Mouse (Mus musculus) myocyte (in vitro differentiated cells): ENCODE results near the gene Bcr. TPM values are rescaled to one million over a fixed set of nuclear protein-coding genes. Genes with fewer than 3 reads are reported as not detected.

Source experiments
- H3K27me3 ChIP-seq: one replicate; pipeline ENCODE4 v1.6.1; 2011; ENCODE audit not compliant: control insufficient read depth, insufficient read depth, insufficient read length
- H3K36me3 ChIP-seq: one replicate; pipeline ENCODE4 v1.6.1; 2011; ENCODE audit not compliant: control insufficient read depth, insufficient read depth
- H3K4me2 ChIP-seq: one replicate; pipeline ENCODE4 v1.6.1; 2011; ENCODE audit warnings: low read depth, control low read depth
- H3K4me3 ChIP-seq: one replicate; pipeline ENCODE4 v1.5.1; 2011; ENCODE audit warnings: mild to moderate bottlenecking, control low read depth, moderate library complexity
- H3K79me2 ChIP-seq: one replicate; pipeline ENCODE4 v1.6.1; 2011; ENCODE audit not compliant: control insufficient read depth, insufficient read depth
- H3ac ChIP-seq: one replicate; pipeline ENCODE4 v1.6.1; 2011; ENCODE audit not compliant: control insufficient read depth, insufficient read length
- CEBPB ChIP-seq: IDR thresholded peaks from 2 replicates; pipeline ENCODE4 v1.6.1; 2011; ENCODE audit warnings: mild to moderate bottlenecking, moderate library complexity; ENCODE audit not compliant: poor library complexity, insufficient read depth, severe bottlenecking
- E2F4 ChIP-seq: IDR thresholded peaks from one replicate; pipeline ENCODE4 v1.6.1; 2011; ENCODE audit warnings: mild to moderate bottlenecking, control low read depth, moderate library complexity; ENCODE audit not compliant: insufficient read depth
- MAX ChIP-seq: IDR thresholded peaks from one replicate; pipeline ENCODE4 v1.6.1; 2011; ENCODE audit warnings: low read depth, mild to moderate bottlenecking, control low read depth
- MYOD1 ChIP-seq, 3 experiments: IDR thresholded peaks; one replicate each; pipeline ENCODE4 v1.6.1; 2011; ENCODE audit warnings: control low read depth in 2 of 3, low read depth in 2 of 3, mild to moderate bottlenecking in 2 of 3, moderate library complexity in 1 of 3; ENCODE audit not compliant: insufficient read length in 2 of 3, control insufficient read depth in 1 of 3
- MYOG ChIP-seq, 3 experiments: IDR thresholded peaks; one replicate each; pipeline ENCODE4 v1.6.1; 2011; ENCODE audit warnings: control low read depth in 2 of 3, low read depth in 2 of 3, mild to moderate bottlenecking in 2 of 3; ENCODE audit not compliant: insufficient read length in 2 of 3, control insufficient read depth in 1 of 3, insufficient read depth in 1 of 3
- POLR2A ChIP-seq: IDR thresholded peaks from one replicate; pipeline ENCODE4 v1.6.1; 2011; ENCODE audit warnings: low read depth, mild to moderate bottlenecking, control low read depth, moderate library complexity; ENCODE audit not compliant: insufficient read length
- POLR2AphosphoS2 ChIP-seq: IDR thresholded peaks from one replicate; pipeline ENCODE4 v1.6.1; 2011; ENCODE audit warnings: low read depth, control low read depth; ENCODE audit not compliant: insufficient read length
- REST ChIP-seq: IDR thresholded peaks from one replicate; pipeline ENCODE4 v1.6.1; 2011; ENCODE audit warnings: mild to moderate bottlenecking, control low read depth, moderate library complexity; ENCODE audit not compliant: insufficient read depth, insufficient read length
- SRF ChIP-seq: IDR thresholded peaks from one replicate; pipeline ENCODE4 v1.6.1; 2011; ENCODE audit warnings: low read depth; ENCODE audit not compliant: control insufficient read depth, insufficient read length
- TCF12 ChIP-seq: IDR thresholded peaks from one replicate; pipeline ENCODE4 v1.6.1; 2011; ENCODE audit warnings: mild to moderate bottlenecking, control low read depth; ENCODE audit not compliant: poor library complexity, insufficient read depth, severe bottlenecking
- TCF3 ChIP-seq: IDR thresholded peaks from one replicate; pipeline ENCODE4 v1.6.1; 2011; ENCODE audit warnings: low read depth, control low read depth; ENCODE audit not compliant: insufficient read length
- USF1 ChIP-seq: IDR thresholded peaks from one replicate; pipeline ENCODE4 v1.6.1; 2011; ENCODE audit warnings: low read depth, mild to moderate bottlenecking, control low read depth, moderate library complexity
- polyA plus RNA-seq: library from polyadenylated mRNA; unstranded; fragments of >200 nt; fragmentation: generic; extraction: Trizol; gene quantifications from one replicate; pipeline ENCODE4 v1.2.1, GENCODE M21; 2012; ENCODE audit warnings: missing spikeins

The Bcr gene
- polyA plus RNA-seq, 1 experiment: 16.8 TPM

GRCm38 (mm10) chr10:75078174-75079128 is 18.1 kb downstream of the Bcr start:
- H3K4me3 ChIP-seq: no peak overlapping the region
- H3K79me2 ChIP-seq: peaks cover 36% of the 10 kb centered on the region
- TF ChIP-seq POLR2AphosphoS2 (no peak), REST (no peak), MYOG (IDR thresholded peaks at IDR 0.05; ENCODE audit: control insufficient read depth in 1 of 3, insufficient read depth in 1 of 3, insufficient read length in 2 of 3, low read depth in 2 of 3) (peak in 1 of 3 experiments; percentile 51), E2F4 (no peak), POLR2A (no peak), TCF12 (no peak), SRF (no peak), MYOD1 (IDR thresholded peaks at IDR 0.05; ENCODE audit: control insufficient read depth in 1 of 3, insufficient read length in 2 of 3, low read depth in 2 of 3) (peak in 2 of 3 experiments; percentile 3 to 27), TCF3 (no peak), USF1 (no peak), CEBPB (no peak), MAX (no peak)
- H3K27me3 ChIP-seq: no peaks in the 10 kb centered on the region
- no peak overlapping the region for H3K4me2 ChIP-seq
- no peaks in the 10 kb centered on the region for H3K36me3 ChIP-seq
- H3ac ChIP-seq: no peak overlapping the region

- no peak for TF ChIP-seq TCF3
- no peak for TF ChIP-seq MYOG (IDR thresholded peaks at IDR 0.05; ENCODE audit: control insufficient read depth in 1 of 3, insufficient read depth in 1 of 3, insufficient read length in 2 of 3, low read depth in 2 of 3)
- TF ChIP-seq E2F4: no peak
- TF ChIP-seq TCF12: no peak
- no peak for TF ChIP-seq REST
- no peak for TF ChIP-seq MYOD1 (IDR thresholded peaks at IDR 0.05; ENCODE audit: control insufficient read depth in 1 of 3, insufficient read length in 2 of 3, low read depth in 2 of 3)
- no peak for TF ChIP-seq SRF
- no peak for TF ChIP-seq CEBPB
- H3K4me2 ChIP-seq: no peak overlapping the region
- H3K79me2 ChIP-seq: peaks cover 16% of the 10 kb centered on the region
- no peaks in the 10 kb centered on the region for H3K27me3 ChIP-seq
- H3K36me3 ChIP-seq: no peaks in the 10 kb centered on the region
- H3ac ChIP-seq: no peak overlapping the region
- no peak overlapping the region for H3K4me3 ChIP-seq
These were observed 24.9 kb downstream of the Bcr start for GRCm38 (mm10) chr10:75085330-75085729.

DNA sequence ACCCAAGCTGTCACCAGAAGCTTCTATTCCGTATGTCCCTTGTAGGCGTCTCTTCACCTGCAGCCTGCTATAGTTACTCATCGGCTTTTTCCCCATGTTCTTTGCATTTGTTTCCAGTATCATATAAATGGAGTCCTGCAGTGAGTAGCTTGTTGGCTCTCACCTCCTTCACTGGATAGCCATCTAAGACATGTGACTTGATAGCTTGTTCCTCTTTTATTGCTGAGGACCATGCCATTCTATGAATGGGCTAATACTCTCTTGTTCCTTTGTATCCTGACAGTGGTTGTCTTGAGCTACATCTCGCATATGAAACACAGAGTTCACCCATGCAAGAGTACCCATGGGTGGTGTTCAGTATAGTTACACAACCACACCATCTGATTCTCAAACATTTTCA is 28.1 kb downstream of the Bcr start:
- no peaks in the 10 kb centered on the region for H3K27me3 ChIP-seq
- H3K79me2 ChIP-seq: peaks cover 19% of the 10 kb centered on the region
- H3ac ChIP-seq: no peak overlapping the region
- H3K4me3 ChIP-seq: no peak overlapping the region
- TF ChIP-seq CEBPB (no peak), USF1 (no peak), MYOG (IDR thresholded peaks at IDR 0.05; ENCODE audit: control insufficient read depth in 1 of 3, insufficient read depth in 1 of 3, insufficient read length in 2 of 3, low read depth in 2 of 3) (no peak), REST (no peak), POLR2AphosphoS2 (no peak), SRF (no peak), E2F4 (no peak), POLR2A (no peak), TCF3 (no peak), MAX (no peak), MYOD1 (IDR thresholded peaks at IDR 0.05; ENCODE audit: control insufficient read depth in 1 of 3, insufficient read length in 2 of 3, low read depth in 2 of 3) (no peak), TCF12 (no peak)
- H3K36me3 ChIP-seq: no peaks in the 10 kb centered on the region
- no peak overlapping the region for H3K4me2 ChIP-seq

- H3K4me2 ChIP-seq: no peak overlapping the region
- H3ac ChIP-seq: no peak overlapping the region
- no peaks in the 10 kb centered on the region for H3K27me3 ChIP-seq
- peaks cover 27% of the 10 kb centered on the region for H3K79me2 ChIP-seq
- H3K36me3 ChIP-seq: no peaks in the 10 kb centered on the region
- TF ChIP-seq MYOG (IDR thresholded peaks at IDR 0.05; ENCODE audit: control insufficient read depth in 1 of 3, insufficient read depth in 1 of 3, insufficient read length in 2 of 3, low read depth in 2 of 3) (peak in 1 of 3 experiments; percentile 39), CEBPB (no peak)
- no peak overlapping the region for H3K4me3 ChIP-seq
These were observed 31.2 kb downstream of the Bcr start for GRCm38 (mm10) chr10:75091478-75092152.
